Mouse (Mus musculus) stomach, embryonic 15.5 days (tissue): Measurements from ENCODE around the gene Gm45062. TPM values are rescaled to one million over a fixed set of nuclear protein-coding genes. Genes with fewer than 3 reads are reported as not detected.
"Not testable (repeated sequence)": the region's sequence is repeated elsewhere in the genome, so short reads cannot be mapped to it uniquely, and the experiment has no call there.

Experiments used
- ATAC-seq: fragments of 200-750 bp; cut with Nextera tagmentation; 2 replicates; pipeline ENCODE4 v1.8.0; 2017; ENCODE audit warnings: low read depth, moderate number of reproducible peaks, moderate TSS enrichment; ENCODE audit not compliant: insufficient read depth, low FRiP score
- H3K27ac ChIP-seq: fragments of 300-500 bp; sonication (generic); 2 replicates; pipeline ENCODE4 v1.5.1; 2015; ENCODE audit warnings: mild to moderate bottlenecking, inconsistent platforms
- H3K27me3 ChIP-seq: fragments of 300-500 bp; sonication (generic); replicated peaks from 2 replicates; pipeline ENCODE4 v1.6.1; 2015; ENCODE audit warnings: inconsistent platforms
- H3K36me3 ChIP-seq: fragments of 300-500 bp; sonication (generic); 2 replicates; pipeline ENCODE4 v1.6.1; 2015; ENCODE audit warnings: inconsistent platforms
- H3K4me1 ChIP-seq: fragments of 300-500 bp; sonication (generic); 2 replicates; pipeline ENCODE4 v1.6.1; 2015; ENCODE audit warnings: inconsistent platforms
- H3K4me2 ChIP-seq: fragments of 300-500 bp; sonication (generic); 2 replicates; pipeline ENCODE4 v1.6.1; 2015; ENCODE audit warnings: mild to moderate bottlenecking, inconsistent platforms
- H3K4me3 ChIP-seq: fragments of 300-500 bp; sonication (generic); replicated peaks from 2 replicates; pipeline ENCODE4 v1.5.1; 2015; ENCODE audit warnings: inconsistent platforms
- H3K9ac ChIP-seq: fragments of 300-500 bp; sonication (generic); 2 replicates; pipeline ENCODE4 v1.6.1; 2015; ENCODE audit warnings: inconsistent platforms
- H3K9me3 ChIP-seq: fragments of 300-500 bp; sonication (generic); 2 replicates; pipeline ENCODE4 v1.6.1; 2016; ENCODE audit warnings: inconsistent platforms
- WGBS: fragments of 180-500 bp; shearing (Covaris S2); methylation state at CpG from one replicate; pipeline ENCODE4 v1.1.7; 2015; 5-methylcytosine and 5-hydroxymethylcytosine counted together
- polyA plus RNA-seq: library from polyadenylated mRNA; unstranded; fragments of >200 nt; fragmentation: Nextera tagmentation; extraction: Ambion mirVana; gene quantifications from 2 replicates; pipeline ENCODE4 v1.2.1, GENCODE M21; 2015

The Gm45062 gene
- polyA plus RNA-seq, 1 experiment from 2014 or later = 9.7 TPM

DNA sequence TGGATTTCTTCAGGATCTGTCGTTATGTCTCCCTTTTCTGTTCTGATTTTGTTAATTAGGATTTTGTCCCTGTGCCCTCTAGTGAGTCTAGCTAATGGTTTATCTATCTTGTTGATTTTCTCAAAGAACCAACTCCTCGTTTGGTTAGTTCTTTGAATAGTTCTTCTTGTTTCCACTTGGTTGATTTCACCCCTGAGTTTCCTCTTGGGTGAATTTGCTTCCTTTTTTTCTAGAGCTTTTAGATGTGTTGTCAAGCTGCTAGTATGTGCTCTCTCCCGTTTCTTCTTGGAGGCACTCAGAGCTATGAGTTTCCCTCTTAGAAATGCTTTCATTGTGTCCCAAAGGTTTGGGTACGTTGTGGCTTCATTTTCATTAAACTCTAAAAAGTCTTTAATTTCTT is 282.3 kb downstream of the Gm45062 start:
- not testable (repeated sequence) for H3K4me3 ChIP-seq, H3K27ac ChIP-seq, H3K4me1 ChIP-seq, H3K9ac ChIP-seq, H3K36me3 ChIP-seq, ATAC-seq, H3K4me2 ChIP-seq, H3K9me3 ChIP-seq, H3K27me3 ChIP-seq
- 75% methylated on average over 4 of the region's 4 CpGs for WGBS

DNA sequence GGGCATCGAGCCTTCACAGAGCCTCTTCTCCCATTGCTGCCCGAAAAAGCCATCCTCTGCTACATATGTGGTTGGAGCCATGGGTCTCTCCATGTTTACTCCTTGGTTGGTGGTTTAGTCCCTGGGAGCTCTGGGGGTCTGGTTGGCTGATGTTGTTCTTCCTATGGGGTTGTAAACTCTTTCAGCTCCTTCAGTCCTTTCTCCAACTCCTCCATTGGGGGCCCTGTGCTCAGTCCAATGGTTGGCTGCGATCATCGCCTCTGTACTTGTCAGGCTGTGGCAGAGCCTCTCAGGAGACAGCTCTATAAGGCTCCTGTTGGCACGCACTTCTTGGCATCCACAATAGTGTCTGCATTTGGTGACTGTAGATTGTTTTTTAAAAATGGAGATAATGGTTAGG is 285.6 kb downstream of the Gm45062 start:
- H3K4me3 ChIP-seq = no peak overlapping the region
- no peak overlapping the region for H3K27ac ChIP-seq
- H3K9me3 ChIP-seq = no peaks in the 10 kb centered on the region
- H3K4me1 ChIP-seq = no peaks in the 10 kb centered on the region
- WGBS = 95% methylated on average over 5 of the region's 5 CpGs
- no peak overlapping the region for H3K4me2 ChIP-seq
- H3K9ac ChIP-seq = no peak overlapping the region
- ATAC-seq = no peak
- no peaks in the 10 kb centered on the region for H3K27me3 ChIP-seq
- H3K36me3 ChIP-seq = no peaks in the 10 kb centered on the region

DNA sequence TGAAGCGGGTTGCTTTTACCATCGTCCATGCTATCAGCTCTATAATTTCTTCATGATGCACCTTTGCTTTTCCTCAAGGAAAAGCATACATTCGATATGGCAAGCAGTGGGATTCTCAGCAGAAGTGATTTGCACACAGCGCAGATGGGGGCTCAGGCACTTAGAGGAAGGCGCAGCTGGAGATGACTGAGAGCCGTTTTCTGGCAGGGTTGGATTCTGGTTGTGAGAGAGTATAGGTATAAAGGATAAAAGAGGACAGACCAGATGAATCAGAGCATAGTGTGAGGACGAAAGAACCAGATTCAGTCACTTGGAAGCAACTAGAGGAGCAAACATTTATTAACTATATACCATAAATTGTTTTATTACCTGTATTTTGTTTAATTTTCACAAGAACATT is 286.5 kb downstream of the Gm45062 start:
- no peaks in the 10 kb centered on the region for H3K36me3 ChIP-seq
- no peaks in the 10 kb centered on the region for H3K27me3 ChIP-seq
- no peak overlapping the region for H3K4me3 ChIP-seq
- ATAC-seq = no peak
- H3K27ac ChIP-seq = no peak overlapping the region
- no peaks in the 10 kb centered on the region for H3K4me1 ChIP-seq
- no peak overlapping the region for H3K4me2 ChIP-seq
- no peaks in the 10 kb centered on the region for H3K9me3 ChIP-seq
- WGBS = 90% methylated on average over 7 of the region's 7 CpGs
- H3K9ac ChIP-seq = no peak overlapping the region

DNA sequence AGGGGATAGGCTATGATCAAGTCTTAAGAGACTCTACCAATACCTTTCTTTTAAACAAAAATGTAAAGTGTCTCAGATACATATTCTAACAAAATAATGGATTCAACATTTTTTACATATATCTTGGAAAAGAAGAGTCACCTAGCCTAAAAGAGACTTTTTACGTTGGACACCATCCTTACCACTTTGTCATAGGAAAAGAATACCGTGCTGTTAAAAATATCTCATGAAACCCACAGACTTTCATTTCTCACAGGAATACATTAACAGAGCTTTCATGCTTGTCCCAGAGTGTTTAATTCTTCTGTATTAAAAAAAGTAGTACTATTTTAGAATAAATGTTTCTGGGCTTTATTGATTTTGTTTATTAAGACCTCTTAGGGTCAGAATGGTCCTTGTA is 291.9 kb downstream of the Gm45062 start:
- H3K4me1 ChIP-seq = no peaks in the 10 kb centered on the region
- no peak overlapping the region for H3K4me3 ChIP-seq
- no peak overlapping the region for H3K4me2 ChIP-seq
- H3K9ac ChIP-seq = no peak overlapping the region
- ATAC-seq = no peak
- H3K9me3 ChIP-seq = no peaks in the 10 kb centered on the region
- H3K27me3 ChIP-seq = no peaks in the 10 kb centered on the region
- H3K36me3 ChIP-seq = no peaks in the 10 kb centered on the region
- no peak overlapping the region for H3K27ac ChIP-seq
- WGBS = 85% methylated on average over 2 of the region's 2 CpGs

DNA sequence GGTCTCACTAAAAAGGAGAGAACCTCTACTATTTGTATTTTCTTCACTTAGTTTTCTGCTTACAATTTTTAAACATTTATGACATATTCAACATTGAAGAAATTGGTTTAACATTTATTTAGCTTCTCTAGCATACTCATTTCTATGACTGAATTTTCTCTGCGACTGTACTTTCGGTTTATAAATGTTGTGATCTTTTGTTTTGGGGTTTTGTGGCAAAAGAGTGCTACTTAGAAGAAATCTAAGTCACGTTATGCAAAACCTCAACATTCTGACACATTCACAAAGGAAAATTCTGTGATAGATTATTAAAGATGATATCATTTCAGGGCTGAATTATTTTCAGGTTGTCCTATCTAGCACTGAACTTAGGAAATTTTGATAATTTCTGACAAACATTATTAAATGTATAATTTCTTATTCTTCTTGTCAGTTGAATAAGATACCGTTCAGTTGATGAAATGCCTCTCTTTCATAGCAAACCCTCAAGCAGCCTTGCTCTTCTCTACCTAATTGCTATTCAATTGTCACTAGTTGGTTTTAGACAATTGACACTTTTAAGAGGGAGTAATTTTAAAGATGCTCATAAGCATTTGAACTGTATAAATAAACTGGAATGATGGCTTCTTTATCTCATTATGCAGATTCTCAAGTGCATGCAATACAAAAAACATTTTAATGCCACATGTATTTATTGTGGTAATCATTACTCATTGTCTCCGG is 297.8 kb downstream of the Gm45062 start:
- 88% methylated on average over 5 of the region's 5 CpGs for WGBS
- Histone ChIP-seq H3K27ac (no peak overlapping the region), H3K36me3 (no peaks in the 10 kb centered on the region), H3K4me3 (no peak overlapping the region), H3K27me3 (no peaks in the 10 kb centered on the region), H3K9ac (no peak overlapping the region), H3K9me3 (no peaks in the 10 kb centered on the region), H3K4me1 (no peaks in the 10 kb centered on the region), H3K4me2 (no peak overlapping the region)
- no peak for ATAC-seq

DNA sequence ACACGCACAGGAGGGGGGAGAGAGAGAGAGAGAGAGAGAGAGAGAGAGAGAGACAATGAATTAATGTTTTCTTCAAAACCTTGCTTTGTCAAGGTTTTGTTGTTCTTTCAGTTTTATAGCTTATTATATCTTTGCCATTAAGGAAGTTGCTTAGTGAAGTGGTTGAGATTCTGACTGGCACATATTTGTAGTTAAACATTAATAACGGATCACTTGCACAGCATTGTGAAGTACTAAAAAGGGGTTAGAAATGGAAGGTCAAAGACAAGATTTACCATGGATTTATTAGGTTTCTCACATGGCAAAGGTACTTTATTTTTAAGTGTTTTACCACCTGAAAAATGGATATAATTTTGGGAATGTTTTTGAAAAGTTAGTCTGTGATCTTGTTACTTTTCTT is 301.4 kb downstream of the Gm45062 start:
- Histone ChIP-seq H3K27ac (no peak overlapping the region), H3K9me3 (no peaks in the 10 kb centered on the region), H3K36me3 (no peaks in the 10 kb centered on the region), H3K4me1 (no peaks in the 10 kb centered on the region), H3K4me3 (no peak overlapping the region), H3K4me2 (no peak overlapping the region), H3K9ac (no peak overlapping the region), H3K27me3 (no peaks in the 10 kb centered on the region)
- no peak for ATAC-seq
- WGBS = 71% methylated on average over 2 of the region's 2 CpGs

DNA sequence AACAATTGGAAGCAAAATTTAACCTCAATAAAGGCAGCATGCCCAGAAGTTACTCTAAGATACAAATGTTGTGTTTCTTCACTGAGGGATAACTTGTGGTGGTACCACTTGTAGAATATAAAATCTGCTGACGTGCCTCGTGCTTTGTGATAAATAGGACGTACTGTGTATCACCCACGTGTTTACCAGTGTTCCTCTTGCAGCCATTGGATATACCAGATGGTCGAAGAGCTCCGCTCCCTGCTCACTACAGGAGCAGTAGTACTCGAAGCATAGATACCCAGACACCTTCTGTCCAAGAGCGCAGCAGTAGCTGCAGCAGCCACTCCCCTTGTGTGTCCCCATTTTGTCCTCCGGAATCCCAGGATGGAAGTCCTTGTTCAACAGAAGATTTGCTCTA is 323.1 kb downstream of the Gm45062 start:
- 94% methylated on average over 9 of the region's 9 CpGs for WGBS
- no peak for ATAC-seq
- Histone ChIP-seq H3K27me3 (no peaks in the 10 kb centered on the region), H3K4me2 (no peak overlapping the region), H3K27ac (no peak overlapping the region), H3K4me1 (no peaks in the 10 kb centered on the region), H3K9me3 (no peaks in the 10 kb centered on the region), H3K9ac (no peak overlapping the region), H3K36me3 (no peaks in the 10 kb centered on the region), H3K4me3 (no peak overlapping the region)

DNA sequence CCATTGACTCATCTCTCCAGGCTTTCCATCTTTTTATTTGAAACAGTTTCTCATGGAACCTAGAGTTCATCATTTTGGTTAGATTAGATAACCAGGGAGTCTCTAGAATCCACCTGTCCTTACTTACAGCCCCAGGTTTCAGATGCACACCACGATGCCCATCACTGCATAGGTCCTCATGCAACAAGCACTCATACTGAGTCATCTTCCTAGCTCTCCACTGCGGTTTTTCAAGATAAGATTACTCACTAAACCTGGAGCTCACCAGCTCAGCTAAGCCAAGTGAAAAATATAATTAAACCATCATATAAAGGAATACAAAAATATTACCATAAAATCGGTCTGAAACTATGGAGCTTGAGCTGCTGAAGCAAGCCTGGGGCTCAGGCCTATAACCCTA is 324.6 kb downstream of the Gm45062 start:
- ATAC-seq = no peak
- no peaks in the 10 kb centered on the region for H3K4me1 ChIP-seq
- no peaks in the 10 kb centered on the region for H3K9me3 ChIP-seq
- no peaks in the 10 kb centered on the region for H3K27me3 ChIP-seq
- no peak overlapping the region for H3K27ac ChIP-seq
- WGBS = 93% methylated on average over 3 of the region's 3 CpGs
- no peak overlapping the region for H3K4me2 ChIP-seq
- H3K36me3 ChIP-seq = no peaks in the 10 kb centered on the region
- H3K4me3 ChIP-seq = no peak overlapping the region
- H3K9ac ChIP-seq = no peak overlapping the region

DNA sequence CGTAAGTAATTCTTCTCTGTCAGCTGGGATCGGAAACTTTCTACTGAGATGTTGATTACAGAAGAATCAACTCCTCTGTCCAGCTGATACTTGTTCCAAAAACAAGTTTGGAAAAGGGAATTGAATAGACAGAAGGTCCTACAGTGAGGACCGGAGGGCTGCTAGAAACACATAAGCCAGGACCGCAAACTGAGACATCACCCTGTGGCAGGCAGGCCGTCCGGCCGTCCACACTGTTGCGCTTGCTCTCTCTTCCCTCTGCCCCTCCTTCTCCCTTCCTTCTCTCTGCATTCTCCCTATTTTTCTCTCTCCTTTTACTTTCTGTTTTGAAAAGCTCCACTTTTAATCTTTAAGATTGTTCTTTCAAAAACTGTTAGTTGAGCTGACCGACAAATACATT is 332.4 kb downstream of the Gm45062 start:
- ATAC-seq = no peak
- Histone ChIP-seq H3K27ac (no peak overlapping the region), H3K9me3 (no peaks in the 10 kb centered on the region), H3K27me3 (no peaks in the 10 kb centered on the region), H3K4me1 (no peaks in the 10 kb centered on the region), H3K9ac (no peak overlapping the region), H3K4me3 (no peak overlapping the region), H3K4me2 (no peak overlapping the region), H3K36me3 (0 out of 2 replicates have a peak, but pooled peaks cover 3% of the 10 kb centered on the region)
- WGBS = 85% methylated on average over 9 of the region's 9 CpGs

DNA sequence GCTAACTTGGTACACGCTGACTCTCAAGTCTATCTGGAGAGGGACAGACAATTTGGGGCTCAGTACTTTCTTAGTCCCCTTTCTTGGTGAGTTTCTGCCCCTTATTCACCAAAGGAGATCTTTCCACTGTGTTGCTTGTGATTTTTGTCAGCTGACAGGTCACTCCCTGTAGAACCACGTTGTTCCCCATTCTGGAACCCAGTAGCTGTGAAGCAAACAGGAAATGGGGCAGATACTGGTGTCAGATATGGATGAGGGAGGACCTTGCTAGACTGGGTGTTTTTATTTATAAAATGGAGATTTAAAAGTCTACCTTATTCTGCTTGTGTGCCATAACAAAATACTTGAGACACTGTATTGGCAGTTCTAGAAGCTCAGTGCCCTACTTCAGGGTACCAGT is 358.1 kb downstream of the Gm45062 start:
- H3K27me3 ChIP-seq = no peaks in the 10 kb centered on the region
- no peak overlapping the region for H3K4me3 ChIP-seq
- no peaks in the 10 kb centered on the region for H3K9me3 ChIP-seq
- no peak overlapping the region for H3K4me2 ChIP-seq
- no peak for ATAC-seq
- no peaks in the 10 kb centered on the region for H3K36me3 ChIP-seq
- no peak overlapping the region for H3K9ac ChIP-seq
- WGBS = 67% methylated on average over 2 of the region's 2 CpGs
- no peak overlapping the region for H3K27ac ChIP-seq
- no peaks in the 10 kb centered on the region for H3K4me1 ChIP-seq

DNA sequence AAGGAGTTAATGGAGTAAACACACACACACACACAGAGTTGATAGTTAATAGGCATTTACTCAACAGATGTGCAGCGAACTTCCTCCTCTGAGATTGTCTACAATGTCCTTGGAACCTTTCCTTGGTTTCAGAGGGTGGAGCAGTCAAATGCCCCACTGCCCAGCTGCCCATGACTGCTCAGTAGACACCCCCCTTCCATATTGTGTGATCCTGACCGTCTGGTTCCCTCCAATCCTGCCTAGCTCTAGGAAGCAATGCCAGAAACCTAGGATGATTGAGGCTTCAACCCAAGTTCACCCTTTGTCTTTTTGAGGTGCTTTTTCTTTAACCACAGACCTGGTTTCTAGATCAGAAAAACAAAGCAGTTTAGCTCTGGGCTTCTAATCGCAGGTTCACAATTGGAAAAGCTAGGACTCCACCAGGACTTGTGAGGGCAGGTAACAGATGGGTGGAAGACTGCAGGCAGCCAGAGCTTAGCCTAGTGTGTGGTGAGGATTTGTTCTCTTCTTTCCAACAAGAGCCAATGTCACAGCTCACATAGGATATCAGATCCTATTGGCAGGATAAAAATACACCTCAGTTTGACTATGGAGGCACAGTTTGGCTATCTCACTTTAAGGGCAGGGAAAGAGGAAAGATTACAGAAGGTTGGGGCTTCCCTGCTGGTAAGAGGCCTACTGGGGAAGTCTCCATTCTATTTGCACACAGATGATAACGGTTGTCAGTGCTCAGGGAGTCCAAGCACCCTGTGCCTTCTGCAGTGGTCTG is 360.5 kb downstream of the Gm45062 start:
- no peaks in the 10 kb centered on the region for H3K36me3 ChIP-seq
- no peaks in the 10 kb centered on the region for H3K4me1 ChIP-seq
- H3K4me2 ChIP-seq = no peak overlapping the region
- H3K9ac ChIP-seq = no peak overlapping the region
- H3K27ac ChIP-seq = no peak overlapping the region
- 75% methylated on average over 4 of the region's 4 CpGs for WGBS
- H3K9me3 ChIP-seq = no peaks in the 10 kb centered on the region
- no peak overlapping the region for H3K4me3 ChIP-seq
- no peaks in the 10 kb centered on the region for H3K27me3 ChIP-seq
- ATAC-seq = no peak

DNA sequence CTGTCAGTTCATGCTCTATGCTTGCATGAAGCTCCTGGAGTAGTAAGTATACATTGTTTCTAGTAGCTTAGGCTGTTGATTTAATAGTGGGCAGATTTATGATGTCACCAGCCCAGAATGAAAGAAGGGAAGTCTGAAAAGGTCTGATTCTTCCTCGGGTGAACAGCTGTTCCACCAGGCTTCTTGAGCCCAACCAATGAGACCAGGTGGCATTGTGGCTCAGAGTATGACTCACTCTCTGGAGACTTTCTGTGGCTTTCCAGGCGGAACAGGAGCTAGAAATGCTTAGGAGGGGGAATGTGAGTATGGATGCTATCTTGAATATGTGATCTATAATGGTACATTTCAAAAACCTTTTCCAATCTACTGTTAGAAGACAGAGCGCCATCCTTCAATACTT is 363.8 kb downstream of the Gm45062 start:
- Histone ChIP-seq H3K27me3 (no peaks in the 10 kb centered on the region), H3K4me2 (no peak overlapping the region), H3K9ac (no peak overlapping the region), H3K27ac (no peak overlapping the region), H3K36me3 (no peaks in the 10 kb centered on the region), H3K4me1 (no peaks in the 10 kb centered on the region), H3K4me3 (no peak overlapping the region), H3K9me3 (no peaks in the 10 kb centered on the region)
- WGBS = 68% methylated on average over 3 of the region's 3 CpGs
- ATAC-seq = no peak
